Comparison of ENCODE assay signal across 15 mouse cellular contexts in the genomic region with DNA sequence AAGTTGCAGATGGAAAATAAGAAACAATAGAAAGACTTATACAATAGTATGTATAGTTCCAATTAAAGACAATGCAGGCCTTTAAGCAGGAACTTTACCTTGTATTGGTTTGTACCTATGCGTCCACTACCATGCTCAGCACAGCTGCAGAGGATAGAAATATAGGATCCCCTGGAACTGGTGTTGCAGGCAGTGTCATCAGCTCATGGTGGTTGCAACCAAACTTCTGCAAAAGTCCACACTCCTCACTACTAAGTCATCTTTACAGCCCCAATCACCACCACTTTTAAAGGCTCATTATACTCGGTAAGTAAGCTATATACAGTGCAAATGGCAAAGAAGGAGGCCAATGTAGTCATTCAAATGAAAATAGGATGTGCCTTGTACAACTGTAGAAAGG.
"Had no signal": no experiment of that assay in that cellular context is flagged by ENCODE, and none has a peak within 500 bp of the region (broad histone marks: within the 10 kb centered on the region; RNA-seq: fewer than 3 reads in every experiment).

No protein-coding gene starts in this region.

- H3K27ac ChIP-seq: midbrain, embryonic 10.5 days; midbrain, embryonic 12.5 days; neural tube, embryonic 12.5 days; stomach, embryonic 15.5 days; stomach, postnatal 0 days had no signal

- ATAC-seq: midbrain, embryonic 16.5 days had no signal

- H3K9me3 ChIP-seq: midbrain, embryonic 10.5 days; midbrain, embryonic 12.5 days; neural tube, embryonic 12.5 days; stomach, embryonic 15.5 days had no signal

- DNase-seq: lung, adult 18-20 months; lung, embryonic 14.5 days; lung, postnatal 10 days; lung, postnatal 4 days; midbrain, embryonic 14.5 days; right cerebral cortex, postnatal 14 days; thymus, adult 2 months; thymus, postnatal 25 days; thymus, postnatal 4 days had no signal

- H3K27me3 ChIP-seq: midbrain, embryonic 12.5 days; neural tube, embryonic 12.5 days; stomach, embryonic 15.5 days had no signal

- H3K9ac ChIP-seq: lung, embryonic 14.5 days; midbrain, embryonic 12.5 days; neural tube, embryonic 12.5 days; stomach, embryonic 15.5 days had no signal

- H3K4me2 ChIP-seq: lung, embryonic 14.5 days; midbrain, embryonic 12.5 days; neural tube, embryonic 12.5 days; stomach, embryonic 15.5 days had no signal

- H3K4me3 ChIP-seq: midbrain, embryonic 10.5 days; midbrain, embryonic 12.5 days; neural tube, embryonic 12.5 days; stomach, embryonic 15.5 days had no signal

- H3K36me3 ChIP-seq: midbrain, embryonic 12.5 days; neural tube, embryonic 12.5 days; stomach, embryonic 15.5 days had no signal
